Mouse (Mus musculus): ENCODE measurements at regions not wholly inside any gene's neighbourhood (a gene's known extent, or its start where the extent isn't known, plus 50 kb on each side); places are given as distances from the start of the nearest gene placed in this dataset.

- no peak for DNase-seq
These were observed 417.9 kb upstream of the Rag2 start for GRCm38 (mm10) chr2:101206637-101207036.

DNA sequence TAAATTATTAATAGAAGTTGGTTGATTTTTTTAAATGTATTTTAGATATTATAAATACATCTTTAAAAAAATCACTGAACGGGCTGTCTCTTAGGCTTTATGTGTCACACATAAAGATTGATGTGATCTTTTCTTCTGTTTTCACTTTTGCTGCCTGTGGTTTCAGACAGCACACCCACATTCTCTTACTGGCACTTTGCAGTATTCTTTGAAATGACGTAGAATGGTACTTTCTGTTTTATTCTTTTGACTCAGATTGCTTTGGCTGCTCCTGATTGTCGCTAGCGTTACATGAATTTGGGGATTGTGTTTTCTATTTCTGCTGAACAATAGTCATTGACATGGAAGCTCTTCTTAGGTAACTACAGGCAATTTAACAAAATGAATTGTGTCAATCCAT, 415.4 kb upstream of the Rag2 start:
- no peak for DNase-seq

DNA sequence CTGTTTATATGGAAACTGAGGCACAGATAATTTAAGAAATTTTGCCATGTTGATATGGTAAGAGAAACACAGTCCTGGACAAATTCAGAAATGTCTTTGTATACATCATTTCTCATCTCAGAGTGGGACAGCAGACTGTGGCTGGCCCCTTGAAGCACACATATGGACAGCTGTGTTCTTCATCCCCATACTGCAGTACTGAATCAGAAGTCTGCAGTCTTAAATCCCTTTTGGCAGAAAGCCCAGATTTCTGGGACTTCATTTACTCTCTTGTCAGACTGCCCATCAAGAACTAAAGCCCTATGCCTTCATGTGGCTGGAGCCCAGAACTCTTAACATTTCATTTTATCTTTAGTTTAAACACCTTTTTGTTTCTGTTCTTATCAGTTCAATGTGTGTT, 403.8 kb upstream of the Rag2 start:
- no peak for DNase-seq

- no peak for DNase-seq
These were observed 381.5 kb upstream of the Rag2 start for GRCm38 (mm10) chr2:101242983-101243382.

GRCm38 (mm10) chr2:101247133-101247532, 377.4 kb upstream of the Rag2 start:
- no peak for DNase-seq

DNA sequence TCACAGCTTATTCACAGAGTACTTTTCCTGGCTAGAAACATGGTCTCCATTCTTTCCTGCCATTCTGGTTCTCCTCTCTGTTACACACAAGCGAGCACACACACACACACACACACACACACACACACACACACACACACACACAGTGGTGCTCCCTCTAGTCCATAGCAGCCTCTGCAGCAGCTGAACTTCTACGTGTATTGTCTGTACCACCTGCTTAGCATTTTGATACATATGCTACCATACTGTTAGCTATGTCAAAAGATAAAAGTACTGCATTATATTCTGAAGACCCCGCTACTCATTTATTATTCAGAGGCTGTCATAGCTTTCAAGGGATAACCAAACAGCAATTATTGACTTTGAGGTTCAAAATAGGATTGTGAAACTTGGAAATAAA, 372.3 kb upstream of the Rag2 start:
- no peak for DNase-seq

- no peak for DNase-seq
These were observed 368.1 kb upstream of the Rag2 start for GRCm38 (mm10) chr2:101256464-101256863.

DNA sequence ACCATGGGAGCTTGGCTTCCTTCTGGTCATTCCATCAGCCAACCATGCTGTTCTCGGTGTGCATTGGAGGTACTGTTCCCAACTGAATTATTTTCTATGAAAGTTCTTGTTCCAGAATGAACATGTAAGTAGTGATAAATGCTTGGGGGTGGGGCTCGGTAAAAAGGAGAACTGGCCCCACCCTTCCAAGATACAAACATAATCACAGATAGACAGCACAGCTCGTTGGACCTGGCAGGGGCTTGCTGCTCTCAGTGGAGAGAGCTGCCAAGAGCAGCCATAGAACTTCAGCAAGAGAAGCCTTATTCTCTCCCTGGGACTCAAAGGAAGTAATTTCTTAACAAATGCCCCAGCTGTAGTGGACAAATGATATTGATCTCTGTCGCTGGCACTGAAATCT, 360.6 kb upstream of the Rag2 start:
- DNase-seq: no peak

DNA sequence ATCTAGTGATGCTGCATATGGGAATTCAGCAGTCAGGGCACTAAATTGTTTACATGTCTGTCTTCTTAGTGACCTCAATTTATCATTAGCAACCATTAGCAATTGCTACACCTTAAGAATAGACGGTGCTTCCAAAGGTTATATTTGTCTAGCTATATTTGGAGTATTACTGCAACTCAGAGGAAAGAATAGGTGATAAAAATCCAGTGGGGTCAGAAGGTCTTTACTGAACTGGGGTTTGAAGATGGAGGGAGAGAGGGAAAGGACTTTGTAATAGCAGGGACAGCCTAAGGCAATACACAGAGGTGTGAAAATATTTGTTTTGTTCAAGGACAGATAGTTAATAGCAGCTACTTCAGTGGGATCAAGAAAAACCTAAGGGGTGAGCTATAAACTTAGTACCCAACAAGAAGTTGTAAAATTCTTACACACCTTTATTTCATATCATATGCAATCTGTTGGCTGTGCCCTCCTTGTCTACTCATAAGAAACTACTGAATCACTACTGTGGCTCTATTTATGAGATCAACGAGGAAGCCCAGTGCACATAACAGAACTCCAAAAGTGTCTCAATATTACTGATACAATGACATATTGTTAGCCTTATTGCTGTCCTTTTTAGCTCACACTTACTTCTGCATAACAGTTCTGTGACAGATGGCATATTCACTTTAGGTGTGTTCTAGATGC, 357.7 kb upstream of the Rag2 start:
- DNase-seq: no peak

DNA sequence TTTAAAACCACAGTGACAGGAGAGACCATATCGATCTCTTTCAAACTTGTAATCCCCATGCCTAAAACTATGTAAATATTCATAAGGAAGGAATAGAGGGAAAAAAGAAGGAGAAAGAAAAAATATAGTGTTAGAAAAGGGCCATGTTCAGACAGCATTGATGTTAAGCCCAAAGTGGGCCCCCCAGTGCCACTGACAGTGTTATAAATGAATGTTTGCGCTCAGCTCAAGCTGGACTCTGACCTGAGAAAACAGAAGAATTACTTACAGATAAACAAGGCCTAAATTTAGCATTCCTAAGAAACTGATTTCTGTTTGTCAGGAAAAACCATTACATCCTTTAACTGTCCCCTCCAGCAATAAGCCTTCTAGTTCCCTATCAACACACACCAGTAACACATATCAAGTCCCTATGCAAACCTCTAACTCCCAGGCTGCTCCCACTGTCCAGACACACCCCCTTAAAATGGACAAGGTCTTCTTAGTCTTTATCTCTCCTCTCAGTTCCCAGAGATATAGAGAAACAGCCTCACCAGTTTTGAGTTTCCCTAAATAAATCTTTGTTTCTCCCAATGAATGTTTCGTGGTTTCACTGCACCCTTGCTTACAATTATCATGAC, 350.4 kb upstream of the Rag2 start:
- DNase-seq: no peak

- DNase-seq: no peak
These were observed 339.6 kb upstream of the Rag2 start for GRCm38 (mm10) chr2:101284886-101285285.

DNA sequence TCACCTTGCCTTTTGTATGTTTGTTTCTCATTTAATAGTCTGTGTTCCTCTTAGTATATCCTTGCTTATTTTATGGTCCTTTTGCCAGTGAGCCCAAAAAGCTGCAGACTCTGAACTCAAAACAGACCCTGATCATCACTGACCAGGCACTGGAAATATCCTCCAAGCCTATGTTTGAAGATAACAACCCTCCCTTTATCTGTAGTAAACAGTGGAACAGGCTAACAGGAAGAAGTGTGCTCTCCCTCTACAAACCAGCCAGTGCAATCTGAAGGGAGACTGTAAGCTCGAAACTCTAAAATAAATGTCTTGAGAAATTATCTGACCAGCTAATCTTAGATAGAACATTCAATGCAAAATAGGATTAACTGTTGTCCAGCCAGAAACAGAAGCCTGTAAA, 336.4 kb upstream of the Rag2 start:
- no peak for DNase-seq

DNA sequence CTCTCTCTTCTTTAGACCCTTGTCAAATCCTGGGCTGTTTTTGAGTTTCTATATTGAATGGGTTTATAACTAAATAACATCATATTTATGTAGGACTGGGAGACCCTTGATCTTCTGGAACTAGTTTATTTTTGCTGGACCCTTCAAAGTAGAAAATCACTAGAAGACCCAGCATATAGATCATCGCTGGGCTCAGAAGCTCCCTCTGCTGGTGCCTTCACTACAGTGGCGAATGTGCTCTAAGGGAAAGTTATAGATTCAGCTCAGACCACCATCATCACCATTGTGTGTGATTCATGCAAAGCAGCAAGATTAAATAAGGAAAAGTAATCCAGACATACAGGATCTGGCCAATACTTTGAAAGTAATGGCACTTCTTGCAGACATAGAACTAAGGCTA, 335.4 kb upstream of the Rag2 start:
- no peak for DNase-seq

- DNase-seq: no peak
These were observed 333.8 kb upstream of the Rag2 start for GRCm38 (mm10) chr2:101290738-101291137.

GRCm38 (mm10) chr2:101295678-101296368, 328.7 kb upstream of the Rag2 start:
- DNase-seq: no peak

DNA sequence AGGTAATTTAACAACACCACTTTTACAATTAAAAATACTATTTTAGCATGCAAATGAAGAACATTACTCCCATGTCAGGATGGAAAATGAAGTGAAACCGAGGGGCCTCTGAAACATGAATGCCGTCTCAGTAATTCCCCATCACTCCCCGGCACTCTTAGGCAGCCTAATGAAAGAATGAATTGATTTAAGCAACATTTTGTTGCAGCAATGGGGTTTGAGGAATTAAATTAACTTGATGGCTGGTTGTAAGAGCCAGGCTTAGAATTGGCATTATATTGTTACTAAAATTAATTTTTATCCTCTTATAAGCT, 328.2 kb upstream of the Rag2 start:
- DNase-seq: no peak

DNA sequence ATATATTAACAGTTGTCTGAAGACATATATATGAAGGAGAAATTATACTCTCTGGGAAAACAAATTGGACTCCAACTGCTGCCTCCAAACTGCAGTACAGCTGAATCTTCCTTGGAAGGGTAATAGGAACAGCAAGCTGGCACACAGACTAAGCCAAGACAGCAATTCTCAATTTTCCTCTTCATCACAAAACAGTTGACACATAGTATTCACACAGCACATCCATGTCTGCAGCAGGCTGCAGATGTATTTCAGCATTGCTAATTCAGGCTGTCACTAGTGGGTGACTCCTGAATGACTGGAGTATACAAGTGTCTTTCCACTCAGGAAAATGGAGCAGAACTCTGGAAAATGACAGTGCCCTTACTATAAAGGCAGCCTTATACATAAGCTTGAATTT, 327.7 kb upstream of the Rag2 start:
- no peak for DNase-seq

GRCm38 (mm10) chr2:101299126-101299525, 325.4 kb upstream of the Rag2 start:
- no peak for DNase-seq

DNA sequence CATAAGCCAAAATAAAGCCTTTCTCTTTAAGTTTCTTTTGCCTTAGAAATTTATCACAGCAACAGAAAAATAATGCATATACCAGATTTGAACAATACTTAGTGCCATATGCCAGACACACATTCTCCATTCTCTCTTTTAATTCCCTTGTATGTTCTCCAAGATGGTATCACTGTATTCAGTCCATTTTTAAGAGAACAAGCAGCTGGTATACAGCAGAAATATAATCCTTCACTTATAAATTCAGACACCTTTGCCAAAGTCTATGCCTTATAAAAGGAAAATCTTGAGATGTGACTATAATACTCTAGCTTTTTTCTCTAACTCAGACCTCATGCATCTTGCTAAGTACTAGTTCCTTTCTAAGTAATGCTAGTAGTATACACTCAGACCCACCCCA, 324.4 kb upstream of the Rag2 start:
- no peak for DNase-seq

DNA sequence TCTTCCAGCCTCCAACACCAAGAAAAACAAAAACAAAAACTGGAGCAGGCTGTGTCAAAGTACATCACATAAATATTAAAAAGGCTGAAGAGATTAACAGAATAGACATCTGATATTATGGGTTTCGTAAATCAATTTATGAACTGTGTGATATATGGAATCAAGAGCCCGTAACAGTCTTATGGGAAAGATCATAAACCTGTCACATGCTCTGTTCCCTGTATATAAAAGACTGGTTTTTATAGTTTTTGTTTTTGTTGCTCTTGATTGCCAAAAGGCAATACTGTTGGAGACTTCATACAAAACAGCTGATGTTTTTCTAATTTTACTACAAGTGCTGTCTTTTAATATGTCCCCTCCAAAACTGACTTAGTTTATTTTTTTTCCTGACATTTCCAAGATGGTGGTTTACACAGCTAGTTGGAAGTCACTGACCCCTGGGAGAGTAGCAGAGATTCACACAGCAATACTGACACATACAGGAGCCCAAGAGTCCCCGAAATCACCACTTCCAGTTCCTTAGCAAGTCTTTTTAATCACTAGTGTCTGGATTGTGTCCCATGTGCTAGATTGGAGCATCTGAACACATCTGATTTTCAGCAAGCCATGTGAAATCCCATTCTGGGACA, 303.1 kb upstream of the Rag2 start:
- DNase-seq: no peak

DNA sequence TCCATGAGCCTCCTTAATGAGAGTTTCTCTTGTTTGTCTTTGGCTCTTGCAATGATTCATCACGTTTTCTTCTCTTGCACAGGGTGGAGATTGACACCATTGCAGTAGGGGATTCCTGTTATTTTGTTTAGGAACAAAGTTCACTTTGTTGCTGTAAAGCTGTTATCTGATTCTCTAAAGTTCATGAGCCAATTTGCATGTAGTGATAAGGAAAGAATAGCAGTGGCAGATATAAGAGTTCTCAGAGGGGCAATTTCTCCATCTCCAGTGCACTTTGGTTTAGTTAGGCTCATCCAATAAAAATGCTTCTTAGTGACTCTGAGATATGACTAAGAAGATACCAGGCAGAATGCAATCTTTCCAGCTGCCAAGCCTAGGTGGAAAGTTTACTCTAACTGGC, 267.8 kb upstream of the Rag2 start:
- no peak for DNase-seq

- no peak for DNase-seq
These were observed 260.3 kb upstream of the Rag2 start for GRCm38 (mm10) chr2:101364256-101364655.

DNA sequence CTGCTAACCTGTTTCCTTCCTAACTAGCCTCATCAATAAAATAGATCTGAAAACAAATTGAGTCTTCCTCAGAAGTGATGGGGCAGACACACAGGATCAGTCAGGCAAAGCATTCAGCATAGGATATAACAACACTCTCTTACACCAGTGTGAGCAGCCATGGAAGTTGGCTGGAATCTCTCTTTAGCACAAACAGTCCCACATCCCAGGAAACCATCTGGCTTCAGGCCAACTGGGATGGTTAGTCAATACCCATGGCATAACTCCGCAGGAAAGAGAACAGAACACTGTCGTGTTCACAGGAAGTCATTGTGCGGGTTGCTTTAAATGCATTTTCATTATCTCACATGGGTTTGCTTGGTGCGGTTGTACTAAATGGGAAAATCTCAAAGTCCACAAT, 256.2 kb upstream of the Rag2 start:
- no peak for DNase-seq
